Comparison of ENCODE assay signal across 11 mouse cellular contexts in genomic region chr7:127020031-127020430, GRCm38 (mm10). TPM values are rescaled to one million over a fixed set of nuclear protein-coding genes. Genes with fewer than 3 reads are reported as not detected.
DNase-seq lines count a peak whose midpoint lies in the region; ATAC-seq lines count a peak whose summit lies in the region.
"Had no signal": no experiment of that assay in that cellular context is flagged by ENCODE, and none has a peak within 500 bp of the region (broad histone marks: within the 10 kb centered on the region; RNA-seq: fewer than 3 reads in every experiment).

No protein-coding gene starts in this region.

- peaks cover 42% of the 10 kb centered on the region for H3K36me3 ChIP-seq in heart, embryonic 13.5 days
- peaks cover 34% of the 10 kb centered on the region for H3K36me3 ChIP-seq in hindbrain, embryonic 12.5 days
- H3K36me3 ChIP-seq in midbrain, embryonic 15.5 days (replicated peaks): peaks cover 11% of the 10 kb centered on the region

- intact Hi-C loops in heart, postnatal 14 days (cut with DNase I): no loop called here

- H3K27me3 ChIP-seq in heart, embryonic 13.5 days (replicated peaks): no peaks in the 10 kb centered on the region
- H3K27me3 ChIP-seq in hindbrain, embryonic 12.5 days: no peaks in the 10 kb centered on the region
- H3K27me3 ChIP-seq in midbrain, embryonic 15.5 days (replicated peaks): no peaks in the 10 kb centered on the region
- H3K27me3 ChIP-seq: CH12.LX had no signal

- peak overlapping the region; percentile 65; the same call in 1 of the 2 replicates for H3K27ac ChIP-seq in heart, embryonic 13.5 days (replicated peaks)
- H3K27ac ChIP-seq in hindbrain, embryonic 12.5 days: peak overlapping the region; percentile 92
- peak overlapping the region; percentile 83 for H3K27ac ChIP-seq in midbrain, embryonic 15.5 days

- ATAC-seq in heart, embryonic 13.5 days (ENCODE audit: extremely low read depth, insufficient number of reproducible peaks, low FRiP score, low TSS enrichment): no peak
- ATAC-seq in hindbrain, embryonic 12.5 days (ENCODE audit: low FRiP score): no peak
- ATAC-seq in midbrain, embryonic 15.5 days (replicated peaks): no peak
- no peak for ATAC-seq in megakaryocyte, adult 5-6 weeks (ENCODE audit: poor library complexity, severe bottlenecking)

- H3K4me1 ChIP-seq in heart, embryonic 13.5 days: peaks cover 83% of the 10 kb centered on the region
- peaks cover 82% of the 10 kb centered on the region for H3K4me1 ChIP-seq in hindbrain, embryonic 12.5 days
- peaks cover 91% of the 10 kb centered on the region for H3K4me1 ChIP-seq in midbrain, embryonic 15.5 days

- H3K4me3 ChIP-seq in heart, embryonic 13.5 days: peak overlapping the region; percentile 59
- H3K4me3 ChIP-seq in hindbrain, embryonic 12.5 days: peak overlapping the region; percentile 48
- H3K4me3 ChIP-seq in midbrain, embryonic 15.5 days: peak overlapping the region; percentile 49

- peak overlapping the region; percentile 87 for H3K4me2 ChIP-seq in heart, embryonic 13.5 days
- peak overlapping the region; percentile 84 for H3K4me2 ChIP-seq in hindbrain, embryonic 12.5 days (replicated peaks)
- peak overlapping the region; percentile 64 for H3K4me2 ChIP-seq in midbrain, embryonic 15.5 days

- 62% methylated on average over 3 of the region's 3 CpGs for WGBS in heart, embryonic 13.5 days
- WGBS in hindbrain, embryonic 12.5 days: 52% methylated on average over 3 of the region's 3 CpGs
- WGBS in midbrain, embryonic 15.5 days: 58% methylated on average over 3 of the region's 3 CpGs

- H3K9ac ChIP-seq in heart, embryonic 13.5 days: peak overlapping the region; percentile 82
- peak overlapping the region; percentile 76 for H3K9ac ChIP-seq in hindbrain, embryonic 12.5 days
- peak overlapping the region; percentile 60; the same call in 1 of the 2 replicates for H3K9ac ChIP-seq in midbrain, embryonic 15.5 days

- no peaks in the 10 kb centered on the region for H3K9me3 ChIP-seq in heart, embryonic 13.5 days
- no peaks in the 10 kb centered on the region for H3K9me3 ChIP-seq in hindbrain, embryonic 12.5 days (replicated peaks)
- H3K9me3 ChIP-seq in midbrain, embryonic 15.5 days: no peaks in the 10 kb centered on the region

- no peak for DNase-seq in heart, postnatal 14 days
- peak; percentile 37 to 50 for DNase-seq in cerebellum, postnatal 36 days
- no peak for DNase-seq in B cell, adult 2 months
- no peak for DNase-seq in adrenal gland, postnatal 10 days
- DNase-seq: lung, postnatal 4 days had no signal

RNA-seq across cellular contexts. Expression of gene Gm42742, which starts 0.9 kb away (rescaled TPM):
- polyA plus RNA-seq in heart, embryonic 13.5 days (2015; fragmentation: Nextera tagmentation; extraction: Ambion mirVana): 13.8 and 25.7 TPM in 2 replicates
- total RNA-seq in heart, postnatal 14 days (2021): 10 to 100 TPM; 18.0 to 19.8 TPM
- 63.8 and 69.6 TPM in 2 replicates for polyA plus RNA-seq in hindbrain, embryonic 12.5 days (2016; fragmentation: Nextera tagmentation; extraction: Ambion mirVana)
- polyA plus RNA-seq in midbrain, embryonic 15.5 days (2015; fragmentation: Nextera tagmentation; extraction: Ambion mirVana): 44.9 and 52.6 TPM in 2 replicates
- 10 to 100 TPM; 17.7 to 22.5 TPM for total RNA-seq in adrenal gland, postnatal 10 days (2021)
- total RNA-seq in megakaryocyte, adult 5-6 weeks (2015): 15.4 TPM in 1 of 2 replicates, not detected in the other
- 45.4 TPM in 1 of 2 replicates, not detected in the other for total RNA-seq in megakaryocyte, adult 5-6 weeks (2017)

RNA-seq across cellular contexts. Expression of gene Prrt2, which starts 1.0 kb away (rescaled TPM):
- polyA plus RNA-seq in heart, embryonic 13.5 days (2015; fragmentation: Nextera tagmentation; extraction: Ambion mirVana): 1.6 TPM in 2 replicates
- 1 to 10 TPM; 1.1 to 1.2 TPM for total RNA-seq in heart, postnatal 14 days (2021)
- 7.1 and 9.6 TPM in 2 replicates for polyA plus RNA-seq in hindbrain, embryonic 12.5 days (2016; fragmentation: Nextera tagmentation; extraction: Ambion mirVana)
- 40.7 and 42.3 TPM in 2 replicates for polyA plus RNA-seq in midbrain, embryonic 15.5 days (2015; fragmentation: Nextera tagmentation; extraction: Ambion mirVana)
- 1 to 10 TPM; 3.1 to 5.8 TPM for total RNA-seq in adrenal gland, postnatal 10 days (2021)
- 0.20 and 1.8 TPM in 2 replicates for total RNA-seq in megakaryocyte, adult 5-6 weeks (2015)
- 2.4 and 3.0 TPM in 2 replicates for total RNA-seq in megakaryocyte, adult 5-6 weeks (2017)
- total RNA-seq: CH12.LX had no signal

RNA-seq across cellular contexts. Expression of gene Pagr1a, which starts 2.9 kb away (rescaled TPM):
- polyA plus RNA-seq in heart, embryonic 13.5 days (2015; fragmentation: Nextera tagmentation; extraction: Ambion mirVana): 55.6 and 76.2 TPM in 2 replicates
- total RNA-seq in heart, postnatal 14 days (2021): 10 to 100 TPM; 15.2 to 20.6 TPM
- polyA plus RNA-seq in hindbrain, embryonic 12.5 days (2016; fragmentation: Nextera tagmentation; extraction: Ambion mirVana): 46.6 and 51.6 TPM in 2 replicates
- polyA plus RNA-seq in midbrain, embryonic 15.5 days (2015; fragmentation: Nextera tagmentation; extraction: Ambion mirVana): 46.9 and 73.4 TPM in 2 replicates
- 10 to 100 TPM; 10.1 to 19.1 TPM for total RNA-seq in adrenal gland, postnatal 10 days (2021)
- 40.7 and 62.5 TPM in 2 replicates for total RNA-seq in megakaryocyte, adult 5-6 weeks (2015)
- total RNA-seq in megakaryocyte, adult 5-6 weeks (2017): 25.5 and 67.0 TPM in 2 replicates

RNA-seq across cellular contexts. Expression of gene Pagr1b, which starts 3.7 kb away (rescaled TPM):
- 0.38 and 0.44 TPM in 2 replicates for polyA plus RNA-seq in heart, embryonic 13.5 days (2015; fragmentation: Nextera tagmentation; extraction: Ambion mirVana)
- total RNA-seq in heart, postnatal 14 days (2021): not detected
- 0.72 and 1.3 TPM in 2 replicates for polyA plus RNA-seq in hindbrain, embryonic 12.5 days (2016; fragmentation: Nextera tagmentation; extraction: Ambion mirVana)
- polyA plus RNA-seq in midbrain, embryonic 15.5 days (2015; fragmentation: Nextera tagmentation; extraction: Ambion mirVana): 1.0 TPM in 1 of 2 replicates, not detected in the other
- not detected for total RNA-seq in adrenal gland, postnatal 10 days (2021)
- 0.54 and 1.6 TPM in 2 replicates for total RNA-seq in megakaryocyte, adult 5-6 weeks (2015)
- total RNA-seq in megakaryocyte, adult 5-6 weeks (2017): not detected in 2 replicates
- total RNA-seq: heart, postnatal 10 days had no signal

RNA-seq across cellular contexts. Expression of gene Mvp, which starts 5.6 kb away (rescaled TPM):
- 11.2 and 11.9 TPM in 2 replicates for polyA plus RNA-seq in heart, embryonic 13.5 days (2015; fragmentation: Nextera tagmentation; extraction: Ambion mirVana)
- total RNA-seq in heart, postnatal 14 days (2021): 10 to 100 TPM; 44.6 to 45.9 TPM
- polyA plus RNA-seq in hindbrain, embryonic 12.5 days (2016; fragmentation: Nextera tagmentation; extraction: Ambion mirVana): 6.8 and 7.2 TPM in 2 replicates
- 4.0 and 4.5 TPM in 2 replicates for polyA plus RNA-seq in midbrain, embryonic 15.5 days (2015; fragmentation: Nextera tagmentation; extraction: Ambion mirVana)
- 10 to 100 TPM; 55.7 to 60.9 TPM for total RNA-seq in adrenal gland, postnatal 10 days (2021)
- total RNA-seq in megakaryocyte, adult 5-6 weeks (2015): 5.6 and 6.0 TPM in 2 replicates
- total RNA-seq in megakaryocyte, adult 5-6 weeks (2017): 48.1 and 50.6 TPM in 2 replicates

Comparison
In these comparisons a context has a peak if more than half of its experiments do, and no peak if none do; other contexts are left out.
1. DNase-seq: peak in cerebellum, postnatal 36 days (2 of 2); none in heart, postnatal 14 days (0 of 2), B cell, adult 2 months (0 of 2) and adrenal gland, postnatal 10 days (single experiment).
2. Peak in every context shown above with its lines, with median percentiles within 50 percentile points of each other: H3K27ac ChIP-seq, H3K4me2 ChIP-seq, H3K4me3 ChIP-seq and H3K9ac ChIP-seq.